Mouse (Mus musculus) MEL (cell line): ENCODE measurements around the gene Kcnk3. TPM values are rescaled to one million over a fixed set of nuclear protein-coding genes. Genes with fewer than 3 reads are reported as not detected.

Source experiments
- DNase-seq: peaks from one replicate; pipeline ENCODE4 v3.0.0; 2011; ENCODE audit warnings: low read depth, low spot score
- H3K27ac ChIP-seq: 2 replicates; pipeline ENCODE4 v1.5.1; 2012; ENCODE audit warnings: low read depth, mild to moderate bottlenecking, control low read depth, low read length, moderate library complexity; ENCODE audit not compliant: control insufficient read depth
- H3K27me3 ChIP-seq, 2 experiments: fragments of 150-350 bp in 1 of 2; sonication (generic) in 1 of 2; 2 replicates each; pipeline ENCODE4 v1.6.1; 2012; ENCODE audit warnings: low read length in 2 of 2, mild to moderate bottlenecking in 2 of 2, improper control_type of control experiment in 1 of 2, moderate library complexity in 1 of 2; ENCODE audit not compliant: insufficient read depth in 2 of 2, control insufficient read depth in 1 of 2
- H3K36me3 ChIP-seq, 2 experiments: 2 replicates each; pipeline ENCODE4 v1.6.1; 2012 to 2014; ENCODE audit warnings: low read length in 2 of 2, improper control_type of control experiment in 1 of 2, inconsistent platforms in 1 of 2, mild to moderate bottlenecking in 1 of 2; ENCODE audit not compliant: insufficient read depth in 2 of 2, control insufficient read depth in 1 of 2
- H3K4me1 ChIP-seq, 2 experiments: fragments of 150-350 bp in 1 of 2; sonication (generic) in 1 of 2; 2 replicates each; pipeline ENCODE4 v1.6.1; 2012; ENCODE audit warnings: low read length in 2 of 2, improper control_type of control experiment in 1 of 2, mild to moderate bottlenecking in 1 of 2; ENCODE audit not compliant: insufficient read depth in 2 of 2, control insufficient read depth in 1 of 2
- H3K4me3 ChIP-seq, 2 experiments: fragments of 150-350 bp in 1 of 2; sonication (generic) in 1 of 2; 2 replicates each; pipeline ENCODE4 v1.5.1; 2012; ENCODE audit warnings: low read depth in 2 of 2, low read length in 2 of 2, mild to moderate bottlenecking in 2 of 2, moderate library complexity in 2 of 2, control low read depth in 1 of 2, improper control_type of control experiment in 1 of 2; ENCODE audit not compliant: control insufficient read depth in 1 of 2, insufficient read depth in 1 of 2
- H3K79me2 ChIP-seq: 2 replicates; pipeline ENCODE4 v1.6.1; 2012; ENCODE audit warnings: mild to moderate bottlenecking, low read length, moderate library complexity; ENCODE audit not compliant: control insufficient read depth, poor library complexity, insufficient read depth
- H3K9ac ChIP-seq: 2 replicates; pipeline ENCODE4 v1.6.1; 2012; ENCODE audit warnings: low read depth, mild to moderate bottlenecking, control low read depth, low read length, moderate library complexity; ENCODE audit not compliant: control insufficient read depth, poor library complexity, severe bottlenecking
- H3K9me3 ChIP-seq: fragments of 150-350 bp; sonication (generic); replicated peaks from 2 replicates; pipeline ENCODE4 v1.6.1; 2012; ENCODE audit warnings: mild to moderate bottlenecking, low read length, improper control_type of control experiment, moderate library complexity; ENCODE audit not compliant: insufficient read depth
- BHLHE40 ChIP-seq: IDR thresholded peaks from 2 replicates; pipeline ENCODE4 v1.6.1; 2012; ENCODE audit warnings: low read depth, mild to moderate bottlenecking, inconsistent platforms, low read length, improper control_type of control experiment, borderline replicate concordance
- CHD1 ChIP-seq: IDR thresholded peaks from 2 replicates; pipeline ENCODE4 v1.6.1; 2012; ENCODE audit warnings: low read depth, mild to moderate bottlenecking, inconsistent platforms, low read length, improper control_type of control experiment
- ELF1 ChIP-seq: IDR thresholded peaks from 2 replicates; pipeline ENCODE4 v1.6.1; 2014; ENCODE audit warnings: low read depth, mild to moderate bottlenecking, inconsistent platforms, low read length, improper control_type of control experiment, moderate library complexity
- EP300 ChIP-seq, 2 experiments: IDR thresholded peaks; 2 replicates each; pipeline ENCODE4 v1.6.1; 2011; ENCODE audit warnings: improper control_type of control experiment in 2 of 2, low read length in 2 of 2, low read depth in 1 of 2, mild to moderate bottlenecking in 1 of 2
- ETS1 ChIP-seq: IDR thresholded peaks from 2 replicates; pipeline ENCODE4 v1.6.1; 2012; ENCODE audit warnings: low read depth, mild to moderate bottlenecking, inconsistent platforms, low read length, improper control_type of control experiment, moderate library complexity
- GABPA ChIP-seq: IDR thresholded peaks from 2 replicates; pipeline ENCODE4 v1.6.1; 2012; ENCODE audit warnings: low read depth, mild to moderate bottlenecking, inconsistent platforms, low read length, improper control_type of control experiment, moderate library complexity
- GATA1 ChIP-seq: IDR thresholded peaks from 2 replicates; pipeline ENCODE4 v1.6.1; 2011; ENCODE audit warnings: low read depth, low read length, improper control_type of control experiment
- HCFC1 ChIP-seq: IDR thresholded peaks from 2 replicates; pipeline ENCODE4 v1.6.1; 2012; ENCODE audit warnings: low read depth, mild to moderate bottlenecking, inconsistent platforms, low read length, improper control_type of control experiment, moderate library complexity
- MAX ChIP-seq: IDR thresholded peaks from 2 replicates; pipeline ENCODE4 v1.6.1; 2011; ENCODE audit warnings: low read length, improper control_type of control experiment
- MAZ ChIP-seq: IDR thresholded peaks from 2 replicates; pipeline ENCODE4 v1.6.1; 2012; ENCODE audit warnings: low read depth, mild to moderate bottlenecking, inconsistent platforms, low read length, improper control_type of control experiment
- MXI1 ChIP-seq: IDR thresholded peaks from 2 replicates; pipeline ENCODE4 v1.6.1; 2011; ENCODE audit warnings: mild to moderate bottlenecking, low read depth, low read length, improper control_type of control experiment
- MYB ChIP-seq: IDR thresholded peaks from 2 replicates; pipeline ENCODE4 v1.6.1; 2011; ENCODE audit warnings: mild to moderate bottlenecking, low read depth, low read length, improper control_type of control experiment
- MYC ChIP-seq: IDR thresholded peaks from 2 replicates; pipeline ENCODE4 v1.6.1; 2011; ENCODE audit warnings: low read depth, mild to moderate bottlenecking, low read length, improper control_type of control experiment, moderate library complexity
- NELFE ChIP-seq: IDR thresholded peaks from 2 replicates; pipeline ENCODE4 v1.6.1; 2011; ENCODE audit warnings: low read depth, low read length, improper control_type of control experiment
- POLR2A ChIP-seq, 2 experiments: IDR thresholded peaks; 2 replicates each; pipeline ENCODE4 v1.6.1; 2011 to 2012; ENCODE audit warnings: low read length in 2 of 2, mild to moderate bottlenecking in 2 of 2, control low read depth in 1 of 2, improper control_type of control experiment in 1 of 2, low read depth in 1 of 2, moderate library complexity in 1 of 2; ENCODE audit not compliant: control insufficient read depth in 1 of 2, insufficient read depth in 1 of 2, poor library complexity in 1 of 2
- POLR2AphosphoS2 ChIP-seq: IDR thresholded peaks from 2 replicates; pipeline ENCODE4 v1.6.1; 2011; ENCODE audit warnings: low read length, improper control_type of control experiment
- RAD21 ChIP-seq: IDR thresholded peaks from 2 replicates; pipeline ENCODE4 v1.6.1; 2011; ENCODE audit warnings: mild to moderate bottlenecking, low read depth, low read length, improper control_type of control experiment
- SIN3A ChIP-seq: IDR thresholded peaks from 2 replicates; pipeline ENCODE4 v1.6.1; 2012; ENCODE audit warnings: low read length, improper control_type of control experiment, inconsistent platforms
- SMC3 ChIP-seq: IDR thresholded peaks from 2 replicates; pipeline ENCODE4 v1.6.1; 2011; ENCODE audit warnings: low read depth, low read length, improper control_type of control experiment
- TAL1 ChIP-seq: IDR thresholded peaks from 2 replicates; pipeline ENCODE4 v1.6.1; 2012; ENCODE audit warnings: mild to moderate bottlenecking, inconsistent platforms, low read length, moderate library complexity, mixed read lengths
- TBP ChIP-seq: IDR thresholded peaks from 2 replicates; pipeline ENCODE4 v1.8.0; 2011; ENCODE audit warnings: low read depth, low read length, improper control_type of control experiment
- UBTF ChIP-seq: IDR thresholded peaks from 2 replicates; pipeline ENCODE4 v1.6.1; 2012; ENCODE audit warnings: low read depth, mild to moderate bottlenecking, inconsistent platforms, low read length, improper control_type of control experiment, moderate library complexity, borderline replicate concordance; ENCODE audit not compliant: insufficient read depth
- USF2 ChIP-seq, 2 experiments: IDR thresholded peaks; 2 replicates each; pipeline ENCODE4 v1.6.1; 2011 to 2012; ENCODE audit warnings: improper control_type of control experiment in 2 of 2, low read length in 2 of 2, borderline replicate concordance in 1 of 2, inconsistent platforms in 1 of 2, low read depth in 1 of 2, mild to moderate bottlenecking in 1 of 2; ENCODE audit not compliant: insufficient read depth in 1 of 2
- ZC3H11A ChIP-seq: IDR thresholded peaks from 2 replicates; pipeline ENCODE4 v1.6.1; 2012; ENCODE audit warnings: low read depth, mild to moderate bottlenecking, inconsistent platforms, low read length, improper control_type of control experiment
- ZKSCAN1 ChIP-seq: IDR thresholded peaks from 2 replicates; pipeline ENCODE4 v1.6.1; 2012; ENCODE audit warnings: low read depth, mild to moderate bottlenecking, inconsistent platforms, low read length, improper control_type of control experiment, moderate library complexity
- ZMIZ1 ChIP-seq: IDR thresholded peaks from 2 replicates; pipeline ENCODE4 v1.6.1; 2012; ENCODE audit warnings: low read depth, mild to moderate bottlenecking, inconsistent platforms, low read length, improper control_type of control experiment, moderate library complexity
- ZNF384 ChIP-seq: IDR thresholded peaks from 2 replicates; pipeline ENCODE4 v1.6.1; 2012; ENCODE audit warnings: low read depth, mild to moderate bottlenecking, inconsistent platforms, low read length, improper control_type of control experiment
- polyA plus RNA-seq, 2 experiments: library from polyadenylated mRNA; stranded (reverse) in 1 of 2; unstranded in 1 of 2; fragments of >175 nt in 1 of 2; fragments of >200 nt in 1 of 2; gene quantifications; 2 replicates each; pipeline versions ENCODE4 v1.2.1 to v1.2.4; 2012; ENCODE audit warnings: low replicate concordance in 2 of 2, low read depth in 1 of 2; ENCODE audit not compliant: insufficient read length in 2 of 2, insufficient read depth in 1 of 2, missing spikeins in 1 of 2
- total RNA-seq: library from RNA; depleted of rRNA; stranded (reverse); fragments of 300-350 nt; gene quantifications from 2 replicates; pipeline ENCODE4 v1.2.3, GENCODE M21; 2012

The Kcnk3 gene
- total and polyA plus RNA-seq, 3 experiments: not detected

GRCm38 (mm10) chr5:30611091-30611490 lies 23.1 kb downstream of the Kcnk3 start:
- DNase-seq: no peak
- H3K4me3 ChIP-seq: no peak overlapping the region
- no peaks in the 10 kb centered on the region for H3K36me3 ChIP-seq
- H3K4me1 ChIP-seq: no peaks in the 10 kb centered on the region
- no peaks in the 10 kb centered on the region for H3K79me2 ChIP-seq
- H3K27ac ChIP-seq: no peak overlapping the region
- peaks cover 17 to 26% of the 10 kb centered on the region in 2 experiments for H3K27me3 ChIP-seq
- TF ChIP-seq GATA1: no peak
- TF ChIP-seq NELFE: no peak
- no peak for TF ChIP-seq TAL1
- TF ChIP-seq MYB: no peak
- TF ChIP-seq ETS1: no peak
- TF ChIP-seq MAX: no peak
- no peak for TF ChIP-seq MXI1
- TF ChIP-seq ZMIZ1: no peak
- no peak for TF ChIP-seq ZKSCAN1
- TF ChIP-seq HCFC1: no peak
- TF ChIP-seq RAD21: no peak
- no peak for TF ChIP-seq BHLHE40
- TF ChIP-seq SIN3A: no peak
- no peak for TF ChIP-seq CHD1
- TF ChIP-seq TBP: no peak
- TF ChIP-seq MAZ: no peak
- TF ChIP-seq SMC3: no peak
- no peak for TF ChIP-seq MYC
- TF ChIP-seq EP300 (IDR thresholded peaks at IDR 0.05; ENCODE audit: low read depth in 1 of 2, low read length in 2 of 2): no peak
- no peak for TF ChIP-seq POLR2AphosphoS2
- no peak overlapping the region for H3K9ac ChIP-seq
- H3K9me3 ChIP-seq: no peaks in the 10 kb centered on the region

- H3K9me3 ChIP-seq: no peaks in the 10 kb centered on the region
- H3K27me3 ChIP-seq: peaks cover 17 to 23% of the 10 kb centered on the region in 2 experiments
- no peak overlapping the region for H3K9ac ChIP-seq
- H3K4me1 ChIP-seq: no peaks in the 10 kb centered on the region
- H3K4me3 ChIP-seq: no peak overlapping the region
- no peaks in the 10 kb centered on the region for H3K36me3 ChIP-seq
- DNase-seq: no peak
- TF ChIP-seq USF2 (IDR thresholded peaks at IDR 0.05; ENCODE audit: borderline replicate concordance in 1 of 2, insufficient read depth in 1 of 2, low read depth in 1 of 2, low read length in 2 of 2) (no peak), ZC3H11A (no peak), EP300 (IDR thresholded peaks at IDR 0.05; ENCODE audit: low read depth in 1 of 2, low read length in 2 of 2) (no peak), ZMIZ1 (no peak), MXI1 (no peak), RAD21 (no peak), UBTF (no peak), ELF1 (no peak), POLR2A (IDR thresholded peaks at IDR 0.05; ENCODE audit: control insufficient read depth in 1 of 2, insufficient read depth in 1 of 2, low read depth in 1 of 2, low read length in 2 of 2, poor library complexity in 1 of 2) (no peak), GABPA (no peak), ZNF384 (no peak), MAX (no peak), MYB (no peak), HCFC1 (no peak), NELFE (no peak), ETS1 (no peak), POLR2AphosphoS2 (no peak)
- no peak overlapping the region for H3K27ac ChIP-seq
- no peaks in the 10 kb centered on the region for H3K79me2 ChIP-seq
These were observed 23.7 kb downstream of the Kcnk3 start for GRCm38 (mm10) chr5:30611689-30612088.
